Mouse (Mus musculus): Measurements from ENCODE around the gene Rem2. TPM values are rescaled to one million over a fixed set of nuclear protein-coding genes. Genes with fewer than 3 reads are reported as not detected.

Gene Rem2
- polyA plus RNA-seq, 1 experiment from 2014 or later = 1.1 TPM

- Histone ChIP-seq H3K36me3 (peaks cover 8% of the 10 kb centered on the region), H3K4me2 (no peak overlapping the region), H3K4me1 (replicated peaks) (peaks cover 31% of the 10 kb centered on the region), H3K27me3 (peaks cover 23% of the 10 kb centered on the region), H3K9ac (no peak overlapping the region), H3K4me3 (no peak overlapping the region), H3K27ac (no peak overlapping the region), H3K9me3 (replicated peaks) (no peaks in the 10 kb centered on the region)
- WGBS = 66% methylated on average over 5 of the region's 5 CpGs
- ATAC-seq (replicated peaks; ENCODE audit: insufficient number of reproducible peaks, insufficient read depth, low FRiP score, low read depth) = no peak
Observed at GRCm38 (mm10) chr14:54474744-54475143, 1.2 kb upstream of the Rem2 start.

GRCm38 (mm10) chr14:54477172-54477909, 1.4 kb downstream of the Rem2 start:
- Histone ChIP-seq H3K27ac (no peak overlapping the region), H3K9ac (no peak overlapping the region), H3K36me3 (no peaks in the 10 kb centered on the region), H3K9me3 (replicated peaks) (no peaks in the 10 kb centered on the region), H3K27me3 (peaks cover 30% of the 10 kb centered on the region), H3K4me3 (no peak overlapping the region), H3K4me2 (no peak overlapping the region), H3K4me1 (replicated peaks) (peaks cover 33% of the 10 kb centered on the region)
- no peak for ATAC-seq (replicated peaks; ENCODE audit: insufficient number of reproducible peaks, insufficient read depth, low FRiP score, low read depth)
- 79% methylated on average over 15 of the region's 15 CpGs for WGBS

GRCm38 (mm10) chr14:54479451-54479920, 3.6 kb downstream of the Rem2 start:
- no peaks in the 10 kb centered on the region for H3K9me3 ChIP-seq (replicated peaks)
- ATAC-seq (replicated peaks; ENCODE audit: insufficient number of reproducible peaks, insufficient read depth, low FRiP score, low read depth) = 0 out of 2 replicates have a peak, but pooled peaks have one; percentile 27
- H3K27me3 ChIP-seq = peaks cover 30% of the 10 kb centered on the region

GRCm38 (mm10) chr14:54480673-54481072, 4.8 kb downstream of the Rem2 start:
- no peak for ATAC-seq (replicated peaks; ENCODE audit: insufficient number of reproducible peaks, insufficient read depth, low FRiP score, low read depth)
- Histone ChIP-seq H3K4me1 (replicated peaks) (peaks cover 24% of the 10 kb centered on the region), H3K27me3 (peaks cover 30% of the 10 kb centered on the region), H3K4me3 (no peak overlapping the region), H3K27ac (no peak overlapping the region), H3K9ac (no peak overlapping the region), H3K4me2 (no peak overlapping the region), H3K9me3 (replicated peaks) (no peaks in the 10 kb centered on the region), H3K36me3 (no peaks in the 10 kb centered on the region)
- WGBS = 58% methylated on average over 6 of the region's 6 CpGs

More at GRCm38 (mm10) chr14:54479451-54479920, 3.6 kb downstream of the Rem2 start:
- Histone ChIP-seq H3K27ac (no peak overlapping the region), H3K9ac (peak overlapping the region; percentile 57), H3K36me3 (no peaks in the 10 kb centered on the region), H3K4me1 (replicated peaks) (peaks cover 29% of the 10 kb centered on the region), H3K4me3 (peak overlapping the region; percentile 54), H3K4me2 (peak overlapping the region; percentile 89)
- WGBS = 3% methylated on average over 40 of the region's 40 CpGs

- Histone ChIP-seq H3K9me3 (replicated peaks) (no peaks in the 10 kb centered on the region), H3K36me3 (no peaks in the 10 kb centered on the region), H3K9ac (no peak overlapping the region), H3K4me1 (replicated peaks) (peaks cover 17% of the 10 kb centered on the region), H3K27ac (no peak overlapping the region), H3K4me2 (no peak overlapping the region), H3K4me3 (no peak overlapping the region), H3K27me3 (peaks cover 30% of the 10 kb centered on the region)
- no peak for ATAC-seq (replicated peaks; ENCODE audit: insufficient number of reproducible peaks, insufficient read depth, low FRiP score, low read depth)
- WGBS = 68% methylated on average over 8 of the region's 8 CpGs
Observed at GRCm38 (mm10) chr14:54481402-54481801, 5.5 kb downstream of the Rem2 start.

GRCm38 (mm10) chr14:54482498-54482897, 6.6 kb downstream of the Rem2 start:
- Histone ChIP-seq H3K36me3 (no peaks in the 10 kb centered on the region), H3K4me3 (no peak overlapping the region), H3K4me2 (no peak overlapping the region), H3K4me1 (replicated peaks) (peaks cover 10% of the 10 kb centered on the region), H3K27me3 (peaks cover 24% of the 10 kb centered on the region), H3K27ac (no peak overlapping the region), H3K9ac (no peak overlapping the region), H3K9me3 (replicated peaks) (no peaks in the 10 kb centered on the region)
- 40% methylated on average over 9 of the region's 9 CpGs for WGBS
- ATAC-seq (replicated peaks; ENCODE audit: insufficient number of reproducible peaks, insufficient read depth, low FRiP score, low read depth) = no peak

- no peaks in the 10 kb centered on the region for H3K9me3 ChIP-seq (replicated peaks)
- H3K4me3 ChIP-seq = no peak overlapping the region
- H3K4me1 ChIP-seq (replicated peaks) = no peaks in the 10 kb centered on the region
- no peaks in the 10 kb centered on the region for H3K36me3 ChIP-seq
- H3K4me2 ChIP-seq = no peak overlapping the region
- H3K27me3 ChIP-seq = no peaks in the 10 kb centered on the region
- H3K27ac ChIP-seq = no peak overlapping the region
- no peak overlapping the region for H3K9ac ChIP-seq
- no peak for ATAC-seq (replicated peaks; ENCODE audit: insufficient number of reproducible peaks, insufficient read depth, low FRiP score, low read depth)
- 88% methylated on average over 7 of the region's 7 CpGs for WGBS
Observed at GRCm38 (mm10) chr14:54485899-54486298, 10.0 kb downstream of the Rem2 start.

GRCm38 (mm10) chr14:54487732-54488131, 11.8 kb downstream of the Rem2 start:
- 42% methylated on average over 2 of the region's 2 CpGs for WGBS
- Histone ChIP-seq H3K27ac (no peak overlapping the region), H3K27me3 (no peaks in the 10 kb centered on the region), H3K4me1 (replicated peaks) (no peaks in the 10 kb centered on the region), H3K9ac (no peak overlapping the region), H3K4me2 (no peak overlapping the region), H3K9me3 (replicated peaks) (no peaks in the 10 kb centered on the region), H3K4me3 (no peak overlapping the region), H3K36me3 (no peaks in the 10 kb centered on the region)
- ATAC-seq (replicated peaks; ENCODE audit: insufficient number of reproducible peaks, insufficient read depth, low FRiP score, low read depth) = no peak

GRCm38 (mm10) chr14:54488350-54488749, 12.4 kb downstream of the Rem2 start:
- ATAC-seq (replicated peaks; ENCODE audit: insufficient number of reproducible peaks, insufficient read depth, low FRiP score, low read depth) = no peak
- Histone ChIP-seq H3K27me3 (no peaks in the 10 kb centered on the region), H3K4me1 (replicated peaks) (peaks cover 1% of the 10 kb centered on the region; the same call in 1 of the 2 replicates), H3K9me3 (replicated peaks) (no peaks in the 10 kb centered on the region), H3K36me3 (no peaks in the 10 kb centered on the region), H3K4me3 (no peak overlapping the region), H3K9ac (no peak overlapping the region), H3K27ac (no peak overlapping the region), H3K4me2 (no peak overlapping the region)

- H3K4me1 ChIP-seq (replicated peaks) = peaks cover 6% of the 10 kb centered on the region; the same call in 1 of the 2 replicates
- H3K9me3 ChIP-seq (replicated peaks) = no peaks in the 10 kb centered on the region
- no peak overlapping the region for H3K9ac ChIP-seq
- no peak overlapping the region for H3K27ac ChIP-seq
- no peak overlapping the region for H3K4me3 ChIP-seq
- no peak overlapping the region for H3K4me2 ChIP-seq
- WGBS = 67% methylated on average over 18 of the region's 18 CpGs
- peak; percentile 47; the same call in 1 of the 2 replicates for ATAC-seq (replicated peaks; ENCODE audit: insufficient number of reproducible peaks, insufficient read depth, low FRiP score, low read depth)
- H3K36me3 ChIP-seq = no peaks in the 10 kb centered on the region
- no peaks in the 10 kb centered on the region for H3K27me3 ChIP-seq
Observed at GRCm38 (mm10) chr14:54492345-54493131, 16.6 kb downstream of the Rem2 start.

GRCm38 (mm10) chr14:54493236-54493635, 17.3 kb downstream of the Rem2 start:
- H3K9ac ChIP-seq = no peak overlapping the region
- H3K27ac ChIP-seq = no peak overlapping the region
- no peaks in the 10 kb centered on the region for H3K27me3 ChIP-seq
- H3K4me1 ChIP-seq (replicated peaks) = peaks cover 6% of the 10 kb centered on the region; the same call in 1 of the 2 replicates
- 70% methylated on average over 5 of the region's 5 CpGs for whole genome bisulfite sequencing
- ATAC-seq (replicated peaks; ENCODE audit: insufficient number of reproducible peaks, insufficient read depth, low FRiP score, low read depth) = no peak
- no peak overlapping the region for H3K4me2 ChIP-seq
- no peaks in the 10 kb centered on the region for H3K9me3 ChIP-seq (replicated peaks)
- H3K4me3 ChIP-seq = no peak overlapping the region
- no peaks in the 10 kb centered on the region for H3K36me3 ChIP-seq
